Mouse (Mus musculus): ENCODE measurements around the gene Trim16.

DNA sequence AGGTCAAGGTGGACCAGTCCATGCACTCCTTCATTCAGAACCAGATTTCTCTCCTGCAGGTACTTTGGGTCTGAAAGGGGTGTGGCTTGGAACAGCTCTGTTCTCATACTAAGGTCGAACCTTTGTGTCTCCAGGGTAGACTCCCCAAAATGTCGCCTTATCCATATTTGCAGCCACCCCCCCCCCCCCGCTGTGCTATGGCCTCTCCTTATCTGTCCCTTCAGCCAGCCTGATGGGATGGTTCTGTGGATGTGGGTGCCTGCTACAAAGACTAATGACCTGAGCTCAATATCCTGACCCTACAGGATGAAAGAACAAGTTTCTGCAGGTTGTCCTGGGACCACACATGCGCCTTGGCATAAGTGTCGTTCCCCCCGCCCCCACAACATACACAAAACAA, 33.3 kb downstream of the Trim16 start:
- TF ChIP-seq POLR2A (IDR thresholded peaks at IDR 0.05; ENCODE audit: borderline replicate concordance, extremely low read depth, insufficient read depth, insufficient read length, poor library complexity, severe bottlenecking) = no peak
- no peak for TF ChIP-seq CTCF (IDR thresholded peaks at IDR 0.05; ENCODE audit: borderline replicate concordance, extremely low read depth, insufficient read depth, insufficient read length)

Data from brain, embryonic 14.5 days (tissue).